Mouse (Mus musculus): Measurements from ENCODE around the gene Paqr6. TPM values are rescaled to one million over a fixed set of nuclear protein-coding genes. Genes with fewer than 3 reads are reported as not detected.

Paqr6 gene
- 6.3 and 7.4 TPM in 2 replicates for polyA plus RNA-seq (2012; rRNA removed)

GRCm38 (mm10) chr3:88364337-88364736 lies at the start of gene Paqr6:
Gene Paqr6 (plus strand): TSS chr3:88364584.

GRCm38 (mm10) chr3:88324951-88325405 lies 39.4 kb upstream of the Paqr6 start, which contains the start of gene Glmp:
Gene Glmp (plus strand): TSS chr3:88325023.

GRCm38 (mm10) chr3:88336058-88337013 lies 28.0 kb upstream of the Paqr6 start, which contains the start of the genes Tmem79 and Smg5:
Gene Tmem79 (minus strand): TSS chr3:88336148.
Gene Smg5 (plus strand): TSS chr3:88336260.

GRCm38 (mm10) chr3:88372643-88373042 lies 8.3 kb downstream of the Paqr6 start, which contains the start of gene Bglap3:
Gene Bglap3 (minus strand): TSS chr3:88372743.

GRCm38 (mm10) chr3:88378599-88378998 lies 14.2 kb downstream of the Paqr6 start, which contains the start of gene Bglap2:
Gene Bglap2 (minus strand): TSS chr3:88378699.

GRCm38 (mm10) chr3:88384364-88384763 lies 20.0 kb downstream of the Paqr6 start, which contains the start of gene Bglap:
Gene Bglap (minus strand): TSS chr3:88384464.

GRCm38 (mm10) chr3:88409741-88410644 lies 45.6 kb downstream of the Paqr6 start, which contains the start of gene Pmf1:
Gene Pmf1 (minus strand): TSS chr3:88410331.

Other genes with a start within 250 kb of the Paqr6 start
- gene Mef2d, start 222.2 kb upstream of the Paqr6 start, polyA plus RNA-seq (2012; rRNA removed): 8.7 and 10.4 TPM in 2 replicates
- 5.2 and 5.9 TPM in 2 replicates for gene Rhbg, start 109.9 kb upstream of the Paqr6 start, polyA plus RNA-seq (2012; rRNA removed)
- 0.05 TPM in 1 of 2 replicates, not detected in the other for gene Gm38392, start 77.4 kb upstream of the Paqr6 start, polyA plus RNA-seq (2012; rRNA removed)
- gene Tsacc, start 67.6 kb upstream of the Paqr6 start, polyA plus RNA-seq (2012; rRNA removed): 2.3 TPM in 2 replicates
- 184 and 203 TPM in 2 replicates for gene Cct3, start 67.5 kb upstream of the Paqr6 start, polyA plus RNA-seq (2012; rRNA removed)
- gene Glmp, start 39.6 kb upstream of the Paqr6 start, polyA plus RNA-seq (2012; rRNA removed): 25.8 and 30.1 TPM in 2 replicates
- 0.53 and 0.83 TPM in 2 replicates for gene Tmem79, start 28.4 kb upstream of the Paqr6 start, polyA plus RNA-seq (2012; rRNA removed)
- 31.8 and 36.4 TPM in 2 replicates for gene Smg5, start 28.3 kb upstream of the Paqr6 start, polyA plus RNA-seq (2012; rRNA removed)
- 0.31 and 0.45 TPM in 2 replicates for gene Bglap3, start 8.2 kb downstream of the Paqr6 start, polyA plus RNA-seq (2012; rRNA removed)
- not detected in 2 replicates for gene Bglap2, start 14.1 kb downstream of the Paqr6 start, polyA plus RNA-seq (2012; rRNA removed)
- gene Bglap, start 19.9 kb downstream of the Paqr6 start, polyA plus RNA-seq (2012; rRNA removed): not detected in 2 replicates
- gene Pmf1, start 45.7 kb downstream of the Paqr6 start, polyA plus RNA-seq (2012; rRNA removed): 57.8 and 64.4 TPM in 2 replicates
- 7.5 and 8.9 TPM in 2 replicates for gene Slc25a44, start 60.6 kb downstream of the Paqr6 start, polyA plus RNA-seq (2012; rRNA removed)
- gene Sema4a, start 96.6 kb downstream of the Paqr6 start, polyA plus RNA-seq (2012; rRNA removed): 11.0 and 13.4 TPM in 2 replicates
- gene Lmna, start 145.4 kb downstream of the Paqr6 start, polyA plus RNA-seq (2012; rRNA removed): 62.2 and 64.1 TPM in 2 replicates
- gene Mex3a, start 167.8 kb downstream of the Paqr6 start, polyA plus RNA-seq (2012; rRNA removed): 1.2 and 1.3 TPM in 2 replicates
- gene Rab25, start 183.7 kb downstream of the Paqr6 start, polyA plus RNA-seq (2012; rRNA removed): 0.12 and 0.32 TPM in 2 replicates
- gene Lamtor2, start 188.5 kb downstream of the Paqr6 start, polyA plus RNA-seq (2012; rRNA removed): 70.8 and 71.2 TPM in 2 replicates
- gene Ubqln4, start 189.2 kb downstream of the Paqr6 start, polyA plus RNA-seq (2012; rRNA removed): 21.4 and 23.9 TPM in 2 replicates
- 151 and 178 TPM in 2 replicates for gene Ssr2, start 211.3 kb downstream of the Paqr6 start, polyA plus RNA-seq (2012; rRNA removed)
- 8.0 and 11.1 TPM in 2 replicates for gene Arhgef2, start 241.4 kb downstream of the Paqr6 start, polyA plus RNA-seq (2012; rRNA removed)

All from liver, embryonic 14 days (tissue).